Mouse (Mus musculus) right cerebral cortex, postnatal 14 days (tissue): ENCODE results near the gene Rpl9-ps6.
"Not testable (repeated sequence)": the region's sequence is repeated elsewhere in the genome, so short reads cannot be mapped to it uniquely, and the experiment has no call there.

ENCODE experiments used
- DNase-seq: peaks from one replicate; pipeline ENCODE4 v3.0.0; 2022

Rpl9-ps6 gene

GRCm38 (mm10) chr19:32480791-32481442 lies 14.5 kb upstream of the Rpl9-ps6 start:
- no peak for DNase-seq

- DNase-seq = no peak
Measured at GRCm38 (mm10) chr19:32480255-32480654, 13.9 kb upstream of the Rpl9-ps6 start.

- no peak for DNase-seq
Measured at GRCm38 (mm10) chr19:32476712-32477052, 10.3 kb upstream of the Rpl9-ps6 start.

GRCm38 (mm10) chr19:32476016-32476711 lies 9.8 kb upstream of the Rpl9-ps6 start:
- DNase-seq = no peak

GRCm38 (mm10) chr19:32470570-32471263 lies 4.3 kb upstream of the Rpl9-ps6 start:
- DNase-seq = no peak

- DNase-seq = no peak
Measured at GRCm38 (mm10) chr19:32470059-32470497, 3.7 kb upstream of the Rpl9-ps6 start.

- no peak for DNase-seq
Measured at GRCm38 (mm10) chr19:32467325-32467724, 947 bp upstream of the Rpl9-ps6 start.

- no peak for DNase-seq
Measured at GRCm38 (mm10) chr19:32465228-32465627, 1.1 kb downstream of the Rpl9-ps6 start.

GRCm38 (mm10) chr19:32463037-32463436 lies 3.3 kb downstream of the Rpl9-ps6 start:
- DNase-seq = no peak

GRCm38 (mm10) chr19:32457631-32458030 lies 8.7 kb downstream of the Rpl9-ps6 start:
- DNase-seq = not testable (repeated sequence)

GRCm38 (mm10) chr19:32456744-32457143 lies 9.6 kb downstream of the Rpl9-ps6 start:
- DNase-seq = no peak

- DNase-seq = no peak
Measured at GRCm38 (mm10) chr19:32452231-32452630, 14.1 kb downstream of the Rpl9-ps6 start.

- no peak for DNase-seq
Measured at GRCm38 (mm10) chr19:32448931-32449330, 17.4 kb downstream of the Rpl9-ps6 start.

GRCm38 (mm10) chr19:32441568-32441967 lies 24.8 kb downstream of the Rpl9-ps6 start:
- DNase-seq = no peak

- DNase-seq = no peak
Measured at GRCm38 (mm10) chr19:32439356-32439755, 27.0 kb downstream of the Rpl9-ps6 start.

GRCm38 (mm10) chr19:32425856-32426255 lies 40.5 kb downstream of the Rpl9-ps6 start:
- DNase-seq = no peak

- no peak for DNase-seq
Measured at GRCm38 (mm10) chr19:32424706-32425105, 41.7 kb downstream of the Rpl9-ps6 start.

GRCm38 (mm10) chr19:32419069-32419468 lies 47.3 kb downstream of the Rpl9-ps6 start:
- no peak for DNase-seq

GRCm38 (mm10) chr19:32416692-32417317 lies 49.6 kb downstream of the Rpl9-ps6 start:
- no peak for DNase-seq
